Mouse (Mus musculus) small intestine, adult 2 months (tissue): ENCODE data around the gene Gjd3.

ENCODE experiments used
- CTCF ChIP-seq: fragments of 200-500 bp; IDR thresholded peaks from 2 replicates; pipeline ENCODE4 v1.5.1; 2012; ENCODE audit warnings: low read depth, mild to moderate bottlenecking, control low read depth, inconsistent platforms, low read length, moderate library complexity, mixed read lengths; ENCODE audit not compliant: insufficient replicate concordance, insufficient read length; ENCODE audit errors: extremely low read depth
- POLR2A ChIP-seq: fragments of 200-500 bp; IDR thresholded peaks from 2 replicates; pipeline ENCODE4 v1.6.1; 2012; ENCODE audit warnings: low read depth, mild to moderate bottlenecking, control low read depth, inconsistent platforms, low read length, moderate library complexity

- TF ChIP-seq POLR2A (no peak), CTCF (no peak)
Measured at GRCm38 (mm10) chr11:98955707-98956235, 27.0 kb downstream of the Gjd3 start.
